Mouse (Mus musculus) embryonic fibroblast, embryonic 13.5 days (primary cell): Measurements from ENCODE around the gene Ugt1a9.
"Not testable (repeated sequence)": the region's sequence is repeated elsewhere in the genome, so short reads cannot be mapped to it uniquely, and the experiment has no call there.

Experiments
- CTCF ChIP-seq: IDR thresholded peaks from 2 replicates; pipeline ENCODE4 v1.5.1; 2011; ENCODE audit warnings: mild to moderate bottlenecking, control low read depth, low read length, moderate library complexity, borderline replicate concordance; ENCODE audit not compliant: insufficient read depth
- POLR2A ChIP-seq: IDR thresholded peaks from 2 replicates; pipeline ENCODE4 v1.6.1; 2011; ENCODE audit warnings: low read depth, mild to moderate bottlenecking, control low read depth, low read length, moderate library complexity

- not testable (repeated sequence) for TF ChIP-seq CTCF, POLR2A
These were observed 45.4 kb upstream of the Ugt1a9 start for GRCm38 (mm10) chr1:88025244-88025643.
